Mouse (Mus musculus): Measurements from ENCODE around the gene Sncb.

- peak; percentile 39 for TF ChIP-seq CTCF (IDR thresholded peaks at IDR 0.05; ENCODE audit: low read depth)
- no peak for TF ChIP-seq EP300 (optimal IDR thresholded peaks at IDR 0.05)
Measured at GRCm38 (mm10) chr13:54792259-54793230, 26.1 kb upstream of the Sncb start.
